Mouse (Mus musculus) neural tube, embryonic 11.5 days (tissue): ENCODE measurements around the gene Kif9. TPM values are rescaled to one million over a fixed set of nuclear protein-coding genes. Genes with fewer than 3 reads are reported as not detected.

Source experiments
- ATAC-seq: fragments of 200-750 bp; cut with Nextera tagmentation; 2 replicates; pipeline ENCODE4 v1.8.0; 2017; ENCODE audit warnings: moderate number of reproducible peaks, mild to moderate bottlenecking, moderate TSS enrichment, moderate library complexity; ENCODE audit not compliant: insufficient read depth, low FRiP score, low TSS enrichment
- DNase-seq: peaks from one replicate; pipeline ENCODE4 v3.0.0-alpha.2; 2015; ENCODE audit warnings: low spot score
- H3K27ac ChIP-seq: fragments of 300-500 bp; sonication (generic); 2 replicates; pipeline ENCODE4 v1.5.1; 2014; ENCODE audit warnings: low read depth, mild to moderate bottlenecking, low read length
- H3K27me3 ChIP-seq: fragments of 300-500 bp; sonication (generic); 2 replicates; pipeline ENCODE4 v1.6.1; 2014; ENCODE audit warnings: mild to moderate bottlenecking, low read length, mixed read lengths; ENCODE audit not compliant: control insufficient read depth, insufficient read depth
- H3K36me3 ChIP-seq: fragments of 300-500 bp; sonication (generic); 2 replicates; pipeline ENCODE4 v1.6.1; 2014; ENCODE audit warnings: mild to moderate bottlenecking, low read length, moderate library complexity, mixed read lengths; ENCODE audit not compliant: control insufficient read depth, insufficient read depth
- H3K4me1 ChIP-seq: fragments of 300-500 bp; sonication (generic); 2 replicates; pipeline ENCODE4 v1.6.1; 2014; ENCODE audit warnings: low read length, mixed read lengths; ENCODE audit not compliant: control insufficient read depth, insufficient read depth
- H3K4me2 ChIP-seq: fragments of 300-500 bp; sonication (generic); 2 replicates; pipeline ENCODE4 v1.6.1; 2014; ENCODE audit warnings: low read depth, mild to moderate bottlenecking, moderate library complexity
- H3K4me3 ChIP-seq: fragments of 300-500 bp; sonication (generic); 2 replicates; pipeline ENCODE4 v1.5.1; 2014; ENCODE audit warnings: low read depth, low read length
- H3K9ac ChIP-seq: fragments of 300-500 bp; sonication (generic); 2 replicates; pipeline ENCODE4 v1.6.1; 2014; ENCODE audit warnings: mild to moderate bottlenecking, low read length
- H3K9me3 ChIP-seq: fragments of 300-500 bp; sonication (generic); 2 replicates; pipeline ENCODE4 v1.6.1; 2016; ENCODE audit warnings: low read length; ENCODE audit not compliant: control insufficient read depth
- WGBS: fragments of 180-500 bp; shearing (Covaris S2); extraction: QIAGEN DNeasy Blood & Tissue Kit; methylation state at CpG from one replicate; pipeline ENCODE4 v1.1.7; 2014; 5-methylcytosine and 5-hydroxymethylcytosine counted together
- polyA plus RNA-seq: library from polyadenylated mRNA; unstranded; fragments of >200 nt; fragmentation: Nextera tagmentation; extraction: Ambion mirVana; gene quantifications from 2 replicates; pipeline ENCODE4 v1.2.1, GENCODE M21; 2014

Kif9 gene
- polyA plus RNA-seq, 1 experiment from 2014 or later: 0.89 TPM

DNA sequence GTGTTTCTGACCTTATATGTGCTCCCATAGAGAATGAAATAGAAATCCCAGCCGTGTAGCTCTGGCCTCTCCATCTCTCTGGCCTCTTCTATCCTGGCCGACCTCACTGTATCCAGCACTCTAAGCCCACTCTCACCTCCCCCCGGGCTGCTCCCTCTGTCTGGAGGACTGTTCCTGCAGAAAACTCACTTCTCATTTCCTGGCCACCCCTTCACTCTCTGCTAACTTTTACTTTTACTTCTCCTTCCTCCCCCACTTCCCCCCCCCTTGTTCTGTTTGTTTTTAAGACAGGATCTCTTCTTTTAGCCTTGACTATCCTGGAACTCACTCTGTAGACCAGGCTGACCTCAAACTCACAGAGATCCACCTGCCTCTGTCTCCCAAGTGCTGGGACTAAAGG, 24.2 kb upstream of the Kif9 start:
- Histone ChIP-seq H3K4me2 (no peak overlapping the region), H3K9ac (no peak overlapping the region), H3K4me3 (no peak overlapping the region), H3K27ac (no peak overlapping the region), H3K36me3 (no peaks in the 10 kb centered on the region), H3K4me1 (no peaks in the 10 kb centered on the region), H3K9me3 (no peaks in the 10 kb centered on the region), H3K27me3 (no peaks in the 10 kb centered on the region)
- DNase-seq (no peak), ATAC-seq (no peak)
- WGBS: 84% methylated on average over 3 of the region's 3 CpGs

DNA sequence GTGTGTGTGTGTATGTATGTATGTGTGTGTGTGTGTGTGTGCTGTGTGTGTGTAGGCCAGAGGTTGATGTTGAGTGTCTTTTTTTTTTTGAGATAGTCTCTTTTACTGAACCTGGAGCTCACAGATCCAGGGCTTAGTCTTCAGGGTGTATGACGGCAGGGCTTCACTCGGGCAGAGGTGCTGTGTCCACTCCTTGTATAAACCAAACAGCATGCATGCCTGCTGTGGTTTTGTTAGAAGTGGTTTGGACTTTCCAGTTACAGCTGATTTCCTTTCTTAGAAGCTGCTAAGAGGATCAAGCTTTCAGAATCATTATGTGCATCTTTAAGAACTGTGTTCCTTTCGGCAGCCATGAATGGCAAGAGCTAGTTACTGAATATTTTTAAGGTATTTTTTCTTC, 18.8 kb upstream of the Kif9 start:
- H3K4me2 ChIP-seq: no peak overlapping the region
- 95% methylated on average over 3 of the region's 3 CpGs for whole genome bisulfite sequencing
- H3K9ac ChIP-seq: no peak overlapping the region
- H3K36me3 ChIP-seq: no peaks in the 10 kb centered on the region
- no peaks in the 10 kb centered on the region for H3K9me3 ChIP-seq
- no peak overlapping the region for H3K27ac ChIP-seq
- H3K27me3 ChIP-seq: no peaks in the 10 kb centered on the region
- no peak overlapping the region for H3K4me3 ChIP-seq
- H3K4me1 ChIP-seq: no peaks in the 10 kb centered on the region
- no peak for DNase-seq
- no peak for ATAC-seq

DNA sequence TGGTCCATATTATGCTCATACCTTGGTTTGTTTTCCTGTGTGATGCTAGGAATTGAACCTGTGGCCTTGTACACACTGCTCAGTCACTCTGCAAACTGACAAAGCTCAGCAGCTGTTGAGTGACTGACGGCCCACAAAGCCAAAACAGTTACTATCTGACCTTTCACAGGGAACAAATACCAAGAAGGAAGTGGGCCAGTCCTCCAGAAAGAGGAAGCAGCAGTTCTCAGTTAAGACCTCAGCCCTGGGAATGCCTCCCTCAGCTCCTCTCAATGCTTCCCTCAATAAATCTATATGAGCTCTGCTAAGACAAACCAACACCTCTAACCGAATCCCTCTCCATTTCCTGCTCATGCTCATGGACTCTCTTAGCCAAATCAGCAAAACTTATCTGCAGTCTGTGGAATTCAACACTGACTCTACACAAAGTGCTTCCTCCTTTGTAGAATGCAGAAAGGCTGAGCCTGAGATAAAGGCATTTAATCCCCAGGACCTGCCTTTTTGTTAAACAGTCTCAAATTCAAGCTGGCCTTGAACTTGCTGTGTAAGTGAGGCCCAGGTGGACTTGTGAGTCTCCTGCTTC, 17.5 kb upstream of the Kif9 start:
- Histone ChIP-seq H3K4me3 (no peak overlapping the region), H3K27me3 (no peaks in the 10 kb centered on the region), H3K4me1 (no peaks in the 10 kb centered on the region), H3K36me3 (no peaks in the 10 kb centered on the region), H3K9ac (no peak overlapping the region), H3K4me2 (no peak overlapping the region), H3K27ac (no peak overlapping the region), H3K9me3 (no peaks in the 10 kb centered on the region)
- no peak for DNase-seq
- 79% methylated on average over 2 of the region's 2 CpGs for WGBS
- no peak for ATAC-seq

DNA sequence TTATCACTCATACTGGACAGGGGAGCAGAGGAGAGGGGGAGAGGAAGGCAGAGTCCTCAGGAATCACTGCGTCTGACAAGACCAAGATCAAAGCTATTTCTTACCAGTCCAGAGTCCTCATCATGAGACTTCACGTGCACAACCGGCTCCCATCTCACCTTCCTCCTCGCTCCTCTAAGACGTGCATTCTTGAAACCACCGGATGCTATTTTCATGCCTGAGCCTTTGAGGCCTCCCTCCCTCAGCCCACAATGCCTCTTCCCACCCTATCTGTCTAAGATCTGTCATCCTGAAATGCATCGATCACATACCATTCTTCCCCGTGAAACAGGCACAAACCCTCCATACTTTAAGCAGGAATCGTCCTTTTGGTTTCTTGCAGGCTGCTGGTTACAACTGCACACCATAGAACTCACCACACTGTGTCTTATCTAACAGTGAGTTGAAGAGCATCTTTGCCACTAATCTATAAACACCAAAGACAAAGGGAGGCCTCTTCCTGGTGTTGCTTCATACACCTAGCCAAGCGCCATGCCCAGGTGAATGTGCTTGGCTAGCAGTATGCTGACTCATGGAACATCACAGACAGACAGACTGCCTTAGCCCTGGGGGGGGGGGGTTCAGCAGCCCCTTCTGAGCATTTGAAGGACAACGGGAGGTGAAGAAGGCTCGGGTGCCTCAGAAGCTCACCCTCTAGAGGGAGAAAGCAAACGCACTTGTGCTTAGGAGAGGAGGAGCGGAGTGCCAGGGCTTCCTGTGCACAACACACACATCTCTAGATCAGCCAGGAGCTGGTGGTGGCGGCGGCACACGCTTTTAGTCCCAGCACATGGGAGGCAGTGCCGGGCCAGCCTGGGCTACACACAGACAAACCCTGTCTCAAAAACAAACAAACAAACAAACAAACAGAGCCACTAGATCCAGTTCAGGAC, 15.6 kb upstream of the Kif9 start:
- H3K27me3 ChIP-seq: no peaks in the 10 kb centered on the region
- 88% methylated on average over 18 of the region's 18 CpGs for WGBS
- no peak overlapping the region for H3K27ac ChIP-seq
- ATAC-seq: no peak
- no peaks in the 10 kb centered on the region for H3K9me3 ChIP-seq
- DNase-seq: no peak
- no peak overlapping the region for H3K4me2 ChIP-seq
- no peaks in the 10 kb centered on the region for H3K36me3 ChIP-seq
- H3K9ac ChIP-seq: no peak overlapping the region
- no peaks in the 10 kb centered on the region for H3K4me1 ChIP-seq
- H3K4me3 ChIP-seq: no peak overlapping the region

DNA sequence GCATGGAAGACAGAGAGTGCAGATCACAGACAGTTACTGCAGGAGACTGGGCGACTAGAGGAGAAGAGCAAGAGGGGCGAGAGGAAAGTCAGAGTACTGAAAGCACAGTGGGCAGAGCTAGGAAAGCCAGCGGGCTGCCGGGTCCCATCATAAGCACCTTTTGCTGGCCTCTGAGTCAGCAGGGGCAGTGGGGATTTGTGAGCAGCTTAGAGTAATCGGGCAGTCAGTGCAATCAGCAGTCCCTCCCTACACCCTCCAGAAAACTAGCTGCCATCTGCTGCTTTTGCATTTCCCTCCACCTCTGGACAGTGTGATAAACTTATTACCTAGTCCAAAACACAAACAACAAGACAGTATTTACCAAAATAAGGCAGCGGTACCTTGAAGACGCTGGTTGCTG, 14.4 kb upstream of the Kif9 start:
- Histone ChIP-seq H3K4me2 (no peak overlapping the region), H3K4me1 (no peaks in the 10 kb centered on the region)
- no peak for DNase-seq

DNA sequence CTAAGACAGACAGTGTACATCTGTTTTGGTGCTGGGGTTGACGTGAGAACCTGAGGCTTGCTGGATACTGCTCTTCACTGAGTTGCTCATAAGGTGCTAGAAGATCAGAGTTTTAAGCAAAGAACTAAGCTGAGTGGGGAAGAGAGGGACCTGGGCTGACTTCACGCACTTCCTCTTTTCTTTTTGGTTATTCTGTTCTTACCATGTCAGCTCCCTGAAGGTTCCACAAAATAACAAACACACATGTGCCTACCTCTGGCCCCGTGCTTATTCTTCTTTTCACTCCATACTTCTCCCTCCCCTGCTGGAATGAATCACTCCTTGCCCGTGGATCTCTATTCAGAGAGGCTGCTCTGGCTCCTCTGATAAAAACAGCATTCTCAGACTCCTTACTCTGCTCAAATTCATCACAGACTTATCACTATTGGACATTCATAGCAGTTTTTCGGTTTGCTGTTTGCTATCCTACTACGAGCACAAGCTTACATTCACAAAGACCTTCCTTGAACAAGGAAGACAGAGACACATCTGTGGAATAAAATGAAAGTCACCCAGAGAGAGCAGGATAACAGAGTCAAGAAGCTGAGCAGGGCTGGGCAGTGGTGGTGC, 12.7 kb upstream of the Kif9 start:
- Histone ChIP-seq H3K4me2 (no peak overlapping the region), H3K27ac (no peak overlapping the region), H3K4me1 (no peaks in the 10 kb centered on the region), H3K36me3 (no peaks in the 10 kb centered on the region), H3K4me3 (no peak overlapping the region), H3K9me3 (no peaks in the 10 kb centered on the region), H3K9ac (no peak overlapping the region), H3K27me3 (no peaks in the 10 kb centered on the region)
- ATAC-seq (no peak), DNase-seq (no peak)
- 92% methylated on average over 6 of the region's 6 CpGs for WGBS

More for the DNA sequence above, 14.4 kb upstream of the Kif9 start:
- Histone ChIP-seq H3K27me3 (no peaks in the 10 kb centered on the region), H3K4me3 (no peak overlapping the region), H3K9me3 (no peaks in the 10 kb centered on the region), H3K27ac (no peak overlapping the region), H3K9ac (no peak overlapping the region), H3K36me3 (no peaks in the 10 kb centered on the region)
- no peak for ATAC-seq
- 81% methylated on average over 7 of the region's 7 CpGs for WGBS

DNA sequence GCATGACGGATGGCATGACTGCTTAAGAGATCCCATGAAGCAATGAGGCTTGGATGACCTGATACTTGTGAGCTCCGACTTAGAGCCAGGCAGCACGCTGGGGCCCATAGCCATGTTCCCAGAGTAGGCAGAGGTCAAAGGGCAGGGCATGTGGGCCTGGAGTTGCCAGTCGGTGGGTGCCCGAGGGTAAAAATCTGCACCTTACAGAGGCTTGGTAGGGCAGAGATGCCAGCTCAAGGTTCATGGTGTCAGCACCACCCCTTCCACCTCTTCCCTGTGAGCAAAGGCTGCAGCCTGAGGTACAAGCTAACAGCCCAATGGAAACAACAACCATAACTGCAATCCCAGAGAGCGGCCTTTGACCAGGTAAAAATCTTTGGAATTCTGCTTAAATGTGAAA, 11.4 kb upstream of the Kif9 start:
- WGBS: 88% methylated on average over 6 of the region's 6 CpGs
- Histone ChIP-seq H3K27me3 (no peaks in the 10 kb centered on the region), H3K4me3 (no peak overlapping the region), H3K4me2 (no peak overlapping the region), H3K27ac (no peak overlapping the region), H3K9ac (no peak overlapping the region), H3K4me1 (no peaks in the 10 kb centered on the region), H3K36me3 (no peaks in the 10 kb centered on the region), H3K9me3 (no peaks in the 10 kb centered on the region)
- no peak for DNase-seq
- ATAC-seq: no peak

DNA sequence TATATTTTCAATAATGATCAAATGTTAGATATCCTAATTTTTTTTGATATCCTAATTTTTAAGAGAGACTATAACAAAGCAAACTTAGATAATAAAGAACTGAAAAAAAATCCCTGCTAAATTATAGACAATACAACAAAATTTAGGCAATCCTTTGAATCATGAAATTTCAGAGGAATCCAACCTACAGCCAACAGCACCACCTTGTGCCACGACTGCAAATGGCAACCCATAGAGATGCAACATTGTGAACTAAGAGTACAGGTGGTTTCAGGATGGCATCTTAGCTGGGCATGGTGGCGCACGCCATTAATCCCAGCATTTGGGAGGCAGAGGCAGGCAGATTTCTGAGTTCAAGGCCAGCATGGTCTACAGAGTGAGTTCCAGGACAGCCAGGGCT, 10.6 kb upstream of the Kif9 start:
- Histone ChIP-seq H3K9ac (no peak overlapping the region), H3K4me2 (no peak overlapping the region), H3K27me3 (no peaks in the 10 kb centered on the region), H3K36me3 (no peaks in the 10 kb centered on the region), H3K27ac (no peak overlapping the region), H3K4me1 (no peaks in the 10 kb centered on the region), H3K9me3 (no peaks in the 10 kb centered on the region), H3K4me3 (no peak overlapping the region)
- DNase-seq (no peak), ATAC-seq (no peak)
- WGBS: 85% methylated on average over 3 of the region's 3 CpGs
